Mouse (Mus musculus): ENCODE results near the gene Lyrm2. TPM values are rescaled to one million over a fixed set of nuclear protein-coding genes. Genes with fewer than 3 reads are reported as not detected.

Lyrm2 gene
- polyA plus RNA-seq (2015; fragmentation: Nextera tagmentation; extraction: Ambion mirVana), result 65.0 and 69.7 TPM in 2 replicates

GRCm38 (mm10) chr4:32799966-32800576 lies at the start of gene Lyrm2:
TSS of gene Lyrm2 (plus strand) at chr4:32800253.

Other genes with a start within 250 kb of the Lyrm2 start
- not detected in 2 replicates for gene Gja10, start 197.5 kb upstream of the Lyrm2 start, polyA plus RNA-seq (2015; fragmentation: Nextera tagmentation; extraction: Ambion mirVana)
- 43.3 and 46.3 TPM in 2 replicates for gene Casp8ap2, start 184.8 kb upstream of the Lyrm2 start, polyA plus RNA-seq (2015; fragmentation: Nextera tagmentation; extraction: Ambion mirVana)
- 9.2 and 12.3 TPM in 2 replicates for gene Mdn1, start 143.1 kb upstream of the Lyrm2 start, polyA plus RNA-seq (2015; fragmentation: Nextera tagmentation; extraction: Ambion mirVana)
- gene Ankrd6, start 150.6 kb downstream of the Lyrm2 start, polyA plus RNA-seq (2015; fragmentation: Nextera tagmentation; extraction: Ambion mirVana), result 1.5 and 1.6 TPM in 2 replicates
- 2.2 and 3.7 TPM in 2 replicates for gene Rragd, start 182.8 kb downstream of the Lyrm2 start, polyA plus RNA-seq (2015; fragmentation: Nextera tagmentation; extraction: Ambion mirVana)
- 33.7 and 34.8 TPM in 2 replicates for gene Ube2j1, start 231.2 kb downstream of the Lyrm2 start, polyA plus RNA-seq (2015; fragmentation: Nextera tagmentation; extraction: Ambion mirVana)

Data from spleen, postnatal 0 days (tissue).